Mouse (Mus musculus): ENCODE measurements around the gene Tigd3. TPM values are rescaled to one million over a fixed set of nuclear protein-coding genes. Genes with fewer than 3 reads are reported as not detected.
"Not testable (repeated sequence)": the region's sequence is repeated elsewhere in the genome, so short reads cannot be mapped to it uniquely, and the experiment has no call there.

Gene Tigd3
- polyA plus RNA-seq, 1 experiment from 2014 or later = 7.5 TPM

DNA sequence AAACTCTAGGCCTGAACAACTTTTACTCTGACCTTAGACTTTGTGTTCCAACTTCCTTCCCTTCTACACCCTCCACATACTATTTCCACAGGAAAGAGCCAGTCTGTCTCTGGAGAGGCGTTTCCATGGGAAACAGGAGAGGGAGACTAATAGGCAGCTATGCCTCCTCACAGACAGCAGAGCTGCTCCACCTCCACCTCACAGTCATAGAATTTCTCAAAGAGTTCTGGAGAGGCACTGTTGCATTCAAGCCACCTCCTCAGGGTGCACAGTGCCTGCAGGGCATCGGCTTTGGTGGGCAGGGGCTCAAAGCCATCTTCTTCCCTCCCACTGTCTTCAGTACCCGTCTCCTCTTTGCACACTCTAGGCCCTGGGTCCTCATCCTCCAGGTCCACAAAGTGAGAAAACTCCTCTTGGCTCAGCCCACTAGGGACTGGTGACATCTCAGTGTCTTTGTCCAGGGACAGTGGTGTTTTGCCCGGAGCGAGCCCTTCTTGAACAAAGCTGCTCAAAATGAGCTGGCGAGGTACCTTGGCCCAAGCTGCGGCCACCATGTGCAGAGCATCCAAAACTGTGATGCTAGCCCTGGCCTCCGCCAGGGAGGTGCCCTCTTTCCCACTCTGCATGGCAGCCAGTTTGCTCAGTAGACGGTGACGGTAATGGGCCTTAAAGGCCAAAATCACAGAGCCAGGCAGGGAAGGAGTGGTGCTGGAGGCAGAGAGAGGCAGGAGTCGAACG, 2.3 kb downstream of the Tigd3 start:
- DNase-seq (ENCODE audit: low spot score) = no peak
- Histone ChIP-seq H3K27me3 (ENCODE audit: control insufficient read depth, insufficient read depth, low read length) (no peaks in the 10 kb centered on the region), H3K36me3 (ENCODE audit: control insufficient read depth, insufficient read depth, low read length) (peaks cover 3% of the 10 kb centered on the region; the same call in 1 of the 2 replicates), H3K4me3 (ENCODE audit: low read depth, low read length) (no peak overlapping the region), H3K9me3 (ENCODE audit: control insufficient read depth, low read length) (no peaks in the 10 kb centered on the region), H3K4me2 (replicated peaks; ENCODE audit: low read depth, low read length) (no peak overlapping the region), H3K9ac (ENCODE audit: low read depth, low read length) (no peak overlapping the region), H3K4me1 (replicated peaks; ENCODE audit: control insufficient read depth, insufficient read depth, low read length) (peaks cover 2% of the 10 kb centered on the region; the same call in 1 of the 2 replicates), H3K27ac (ENCODE audit: low read depth, low read length) (0 out of 2 replicates have a peak overlapping the region, but pooled peaks have one; percentile 5)
- WGBS = 88% methylated on average over 12 of the region's 12 CpGs
- no peak for ATAC-seq (ENCODE audit: low FRiP score)

GRCm38 (mm10) chr19:5889211-5889610, 4.7 kb downstream of the Tigd3 start:
- no peaks in the 10 kb centered on the region for H3K9me3 ChIP-seq (ENCODE audit: control insufficient read depth, low read length)
- peaks cover 2% of the 10 kb centered on the region; the same call in 1 of the 2 replicates for H3K4me1 ChIP-seq (replicated peaks; ENCODE audit: control insufficient read depth, insufficient read depth, low read length)
- DNase-seq (ENCODE audit: low spot score) (no peak), ATAC-seq (ENCODE audit: low FRiP score) (no peak)
- H3K4me2 ChIP-seq (replicated peaks; ENCODE audit: low read depth, low read length) = no peak overlapping the region
- no peaks in the 10 kb centered on the region for H3K36me3 ChIP-seq (ENCODE audit: control insufficient read depth, insufficient read depth, low read length)
- H3K9ac ChIP-seq (ENCODE audit: low read depth, low read length) = no peak overlapping the region
- 78% methylated on average over 4 of the region's 4 CpGs for WGBS
- H3K27me3 ChIP-seq (ENCODE audit: control insufficient read depth, insufficient read depth, low read length) = no peaks in the 10 kb centered on the region
- H3K4me3 ChIP-seq (ENCODE audit: low read depth, low read length) = no peak overlapping the region
- no peak overlapping the region for H3K27ac ChIP-seq (ENCODE audit: low read depth, low read length)

- Histone ChIP-seq H3K4me2 (replicated peaks; ENCODE audit: low read depth, low read length) (no peak overlapping the region), H3K9me3 (ENCODE audit: control insufficient read depth, low read length) (no peaks in the 10 kb centered on the region), H3K9ac (ENCODE audit: low read depth, low read length) (no peak overlapping the region), H3K27me3 (ENCODE audit: control insufficient read depth, insufficient read depth, low read length) (no peaks in the 10 kb centered on the region), H3K4me1 (replicated peaks; ENCODE audit: control insufficient read depth, insufficient read depth, low read length) (no peaks in the 10 kb centered on the region), H3K36me3 (ENCODE audit: control insufficient read depth, insufficient read depth, low read length) (no peaks in the 10 kb centered on the region), H3K4me3 (ENCODE audit: low read depth, low read length) (no peak overlapping the region), H3K27ac (ENCODE audit: low read depth, low read length) (no peak overlapping the region)
- WGBS = 86% methylated on average over 3 of the region's 3 CpGs
- no peak for DNase-seq (ENCODE audit: low spot score)
- ATAC-seq (ENCODE audit: low FRiP score) = no peak
These were observed 6.6 kb downstream of the Tigd3 start for GRCm38 (mm10) chr19:5887234-5887815.

DNA sequence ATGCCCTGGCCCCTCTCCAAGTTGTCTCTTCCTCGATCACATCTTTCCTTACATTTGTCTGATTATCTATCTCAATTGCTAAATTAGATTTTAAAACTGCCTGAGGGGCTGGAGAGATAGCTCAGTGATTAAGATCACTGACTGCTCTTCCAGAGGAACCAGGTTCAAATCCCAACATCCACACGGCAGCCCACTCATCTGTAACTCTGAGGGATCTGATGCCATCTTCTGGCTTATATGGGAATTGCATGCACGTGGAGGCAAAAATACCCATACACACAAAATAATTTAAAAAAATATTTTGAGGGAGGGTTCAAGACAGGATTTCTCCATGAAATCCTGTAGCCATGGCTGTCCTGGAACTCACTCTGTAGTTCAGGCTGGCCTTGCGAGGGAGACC, 8.1 kb downstream of the Tigd3 start:
- H3K9ac ChIP-seq (ENCODE audit: low read depth, low read length) = no peak overlapping the region
- H3K36me3 ChIP-seq (ENCODE audit: control insufficient read depth, insufficient read depth, low read length) = no peaks in the 10 kb centered on the region
- no peak overlapping the region for H3K4me2 ChIP-seq (replicated peaks; ENCODE audit: low read depth, low read length)
- H3K4me3 ChIP-seq (ENCODE audit: low read depth, low read length) = no peak overlapping the region
- no peak overlapping the region for H3K27ac ChIP-seq (ENCODE audit: low read depth, low read length)
- no peaks in the 10 kb centered on the region for H3K9me3 ChIP-seq (ENCODE audit: control insufficient read depth, low read length)
- ATAC-seq (ENCODE audit: low FRiP score) = no peak
- DNase-seq (ENCODE audit: low spot score) = peak; percentile 43
- no peaks in the 10 kb centered on the region for H3K27me3 ChIP-seq (ENCODE audit: control insufficient read depth, insufficient read depth, low read length)
- 65% methylated on average over 4 of the region's 4 CpGs for WGBS
- H3K4me1 ChIP-seq (replicated peaks; ENCODE audit: control insufficient read depth, insufficient read depth, low read length) = no peaks in the 10 kb centered on the region

DNA sequence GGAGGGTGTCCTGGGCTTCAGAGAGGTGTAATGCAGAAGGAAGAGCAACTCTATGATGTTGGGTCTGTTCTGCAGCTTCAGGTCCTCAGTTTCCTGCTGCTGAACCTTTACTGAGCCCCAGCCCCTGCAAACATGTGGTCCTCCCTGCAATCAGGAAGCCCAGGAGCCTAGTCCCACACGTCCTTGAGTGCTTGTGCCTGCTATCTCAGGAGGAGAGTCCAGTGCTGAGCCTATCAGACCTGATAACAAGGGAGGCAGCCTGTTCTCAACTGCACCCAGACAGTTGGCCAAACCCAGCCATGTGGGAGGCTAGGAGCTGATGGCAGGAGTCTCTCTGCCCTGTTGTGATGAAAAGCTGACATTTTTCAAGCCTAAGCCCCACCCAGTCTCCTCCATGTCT, 10.0 kb downstream of the Tigd3 start:
- Histone ChIP-seq H3K27me3 (ENCODE audit: control insufficient read depth, insufficient read depth, low read length) (no peaks in the 10 kb centered on the region), H3K4me2 (replicated peaks; ENCODE audit: low read depth, low read length) (no peak overlapping the region), H3K4me3 (ENCODE audit: low read depth, low read length) (no peak overlapping the region), H3K27ac (ENCODE audit: low read depth, low read length) (no peak overlapping the region), H3K9ac (ENCODE audit: low read depth, low read length) (no peak overlapping the region), H3K4me1 (replicated peaks; ENCODE audit: control insufficient read depth, insufficient read depth, low read length) (no peaks in the 10 kb centered on the region), H3K9me3 (ENCODE audit: control insufficient read depth, low read length) (no peaks in the 10 kb centered on the region), H3K36me3 (ENCODE audit: control insufficient read depth, insufficient read depth, low read length) (no peaks in the 10 kb centered on the region)
- ATAC-seq (ENCODE audit: low FRiP score) (no peak), DNase-seq (ENCODE audit: low spot score) (no peak)
- WGBS = 75% methylated on average over 1 of the region's 1 CpGs

- not testable (repeated sequence) for H3K9me3 ChIP-seq (ENCODE audit: control insufficient read depth, low read length); H3K9ac ChIP-seq (ENCODE audit: low read depth, low read length); H3K27ac ChIP-seq (ENCODE audit: low read depth, low read length); H3K4me2 ChIP-seq (replicated peaks; ENCODE audit: low read depth, low read length); H3K4me1 ChIP-seq (replicated peaks; ENCODE audit: control insufficient read depth, insufficient read depth, low read length); H3K36me3 ChIP-seq (ENCODE audit: control insufficient read depth, insufficient read depth, low read length); DNase-seq (ENCODE audit: low spot score); ATAC-seq (ENCODE audit: low FRiP score); H3K27me3 ChIP-seq (ENCODE audit: control insufficient read depth, insufficient read depth, low read length); H3K4me3 ChIP-seq (ENCODE audit: low read depth, low read length)
- 84% methylated on average over 5 of the region's 5 CpGs for WGBS
These were observed 11.9 kb downstream of the Tigd3 start for GRCm38 (mm10) chr19:5882079-5882478.

DNA sequence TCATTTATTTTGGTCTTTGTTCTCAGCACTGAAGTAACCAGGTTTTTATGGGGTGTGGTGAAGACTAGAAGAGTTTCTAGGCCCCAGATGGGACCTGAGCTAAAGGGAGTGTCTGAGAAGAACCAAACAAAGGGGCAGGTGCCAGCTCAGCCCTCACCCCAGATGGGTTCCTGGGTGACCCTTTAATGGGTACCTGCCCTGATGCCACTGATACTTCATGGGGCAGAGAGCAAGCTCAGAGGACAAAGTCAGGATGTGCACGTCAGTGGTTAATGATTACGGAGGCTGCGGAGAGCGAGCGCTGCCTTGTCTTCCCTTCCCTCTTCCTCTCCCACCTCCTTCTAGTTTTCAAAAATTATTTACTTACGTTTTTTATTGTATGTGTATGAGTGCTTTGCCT, 12.8 kb downstream of the Tigd3 start:
- no peak overlapping the region for H3K4me2 ChIP-seq (replicated peaks; ENCODE audit: low read depth, low read length)
- H3K4me1 ChIP-seq (replicated peaks; ENCODE audit: control insufficient read depth, insufficient read depth, low read length) = no peaks in the 10 kb centered on the region
- H3K9ac ChIP-seq (ENCODE audit: low read depth, low read length) = no peak overlapping the region
- H3K36me3 ChIP-seq (ENCODE audit: control insufficient read depth, insufficient read depth, low read length) = no peaks in the 10 kb centered on the region
- DNase-seq (ENCODE audit: low spot score) (no peak), ATAC-seq (ENCODE audit: low FRiP score) (no peak)
- H3K9me3 ChIP-seq (ENCODE audit: control insufficient read depth, low read length) = no peaks in the 10 kb centered on the region
- H3K4me3 ChIP-seq (ENCODE audit: low read depth, low read length) = no peak overlapping the region
- no peaks in the 10 kb centered on the region for H3K27me3 ChIP-seq (ENCODE audit: control insufficient read depth, insufficient read depth, low read length)
- 93% methylated on average over 6 of the region's 6 CpGs for WGBS
- H3K27ac ChIP-seq (ENCODE audit: low read depth, low read length) = no peak overlapping the region

GRCm38 (mm10) chr19:5879735-5880134, 14.2 kb downstream of the Tigd3 start:
- H3K9me3 ChIP-seq (ENCODE audit: control insufficient read depth, low read length) = no peaks in the 10 kb centered on the region
- H3K36me3 ChIP-seq (ENCODE audit: control insufficient read depth, insufficient read depth, low read length) = no peaks in the 10 kb centered on the region
- H3K4me2 ChIP-seq (replicated peaks; ENCODE audit: low read depth, low read length) = no peak overlapping the region
- 0 out of 2 replicates have a peak, but pooled peaks cover 2% of the 10 kb centered on the region for H3K4me1 ChIP-seq (replicated peaks; ENCODE audit: control insufficient read depth, insufficient read depth, low read length)
- H3K27ac ChIP-seq (ENCODE audit: low read depth, low read length) = no peak overlapping the region
- no peak for DNase-seq (ENCODE audit: low spot score)
- ATAC-seq (ENCODE audit: low FRiP score) = no peak
- H3K27me3 ChIP-seq (ENCODE audit: control insufficient read depth, insufficient read depth, low read length) = no peaks in the 10 kb centered on the region
- 85% methylated on average over 7 of the region's 7 CpGs for WGBS
- H3K9ac ChIP-seq (ENCODE audit: low read depth, low read length) = no peak overlapping the region
- H3K4me3 ChIP-seq (ENCODE audit: low read depth, low read length) = no peak overlapping the region

GRCm38 (mm10) chr19:5878916-5879315, 15.0 kb downstream of the Tigd3 start:
- Histone ChIP-seq H3K4me2 (replicated peaks; ENCODE audit: low read depth, low read length) (no peak overlapping the region), H3K27ac (ENCODE audit: low read depth, low read length) (no peak overlapping the region), H3K9ac (ENCODE audit: low read depth, low read length) (0 out of 2 replicates have a peak overlapping the region, but pooled peaks have one; percentile 7), H3K9me3 (ENCODE audit: control insufficient read depth, low read length) (no peaks in the 10 kb centered on the region), H3K4me1 (replicated peaks; ENCODE audit: control insufficient read depth, insufficient read depth, low read length) (peaks cover 2% of the 10 kb centered on the region; the same call in 1 of the 2 replicates), H3K27me3 (ENCODE audit: control insufficient read depth, insufficient read depth, low read length) (no peaks in the 10 kb centered on the region), H3K4me3 (ENCODE audit: low read depth, low read length) (no peak overlapping the region), H3K36me3 (ENCODE audit: control insufficient read depth, insufficient read depth, low read length) (no peaks in the 10 kb centered on the region)
- 76% methylated on average over 3 of the region's 3 CpGs for WGBS
- DNase-seq (ENCODE audit: low spot score) = no peak
- ATAC-seq (ENCODE audit: low FRiP score) = no peak

Data from hindbrain, embryonic 11.5 days (tissue).